Mouse (Mus musculus): ENCODE measurements at regions not wholly inside any gene's neighbourhood (a gene's known extent, or its start where the extent isn't known, plus 50 kb on each side); places are given as distances from the start of the nearest gene placed in this dataset.

DNA sequence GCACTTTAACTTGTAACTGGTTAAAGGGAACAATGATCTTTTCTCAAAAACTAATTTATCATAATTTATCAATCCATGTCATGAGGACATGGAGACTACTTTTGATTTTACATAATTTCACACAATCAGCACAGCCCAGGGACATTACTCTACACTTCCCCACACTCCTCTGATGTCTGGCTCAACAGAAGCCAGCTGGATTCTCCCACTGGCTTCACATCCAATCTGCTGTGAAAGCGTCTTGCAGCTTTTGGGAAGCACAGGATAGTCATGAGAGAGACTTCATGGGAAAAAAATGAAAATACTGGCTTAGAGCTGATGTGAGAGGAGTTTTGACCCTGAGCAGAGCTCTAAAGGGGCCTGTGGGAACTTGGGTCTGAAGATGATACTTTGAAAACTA is 61.7 kb upstream of the Hrasls start:
- DNase-seq (ENCODE audit: low read depth): no peak

DNA sequence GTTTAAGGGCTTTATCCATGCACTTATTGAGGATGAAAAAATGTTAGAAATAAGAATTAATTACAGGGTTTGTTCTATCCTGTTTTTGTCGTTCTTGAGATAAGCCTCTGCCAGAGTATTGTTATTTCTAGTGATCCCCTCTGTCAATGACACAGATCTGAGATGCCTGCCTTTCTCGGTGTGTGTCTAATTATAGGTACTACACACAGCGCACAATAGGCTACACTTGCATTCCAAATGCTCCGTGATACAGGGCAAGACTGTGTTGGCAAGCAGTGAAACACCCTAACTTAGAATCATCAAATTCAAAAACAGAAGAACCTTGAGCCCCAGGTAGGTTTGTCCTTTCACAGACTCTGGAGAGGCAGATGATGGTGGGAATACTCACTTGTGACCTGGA is 90.3 kb upstream of the Hrasls start:
- no peak for DNase-seq (ENCODE audit: low read depth)

DNA sequence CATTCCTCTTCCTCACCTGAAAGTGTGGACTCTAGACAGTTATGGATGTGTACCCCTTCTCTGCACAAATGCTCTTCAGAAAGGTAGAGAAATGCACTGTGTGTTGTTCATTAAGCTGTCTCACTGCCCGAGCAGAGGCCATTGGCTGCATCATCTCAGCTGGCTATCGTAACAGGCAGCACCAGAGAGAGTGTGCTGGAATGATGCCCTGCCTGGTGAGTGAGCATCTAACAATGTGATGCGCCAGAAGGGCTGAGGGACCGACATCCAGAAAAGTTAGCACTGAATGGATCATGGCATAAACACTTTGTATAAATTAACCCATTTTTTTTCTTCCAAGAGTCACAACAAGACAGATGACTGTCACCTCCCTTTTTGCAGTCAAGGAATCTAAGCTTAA is 112.7 kb upstream of the Hrasls start:
- DNase-seq (ENCODE audit: low read depth): peak; percentile 3

DNA sequence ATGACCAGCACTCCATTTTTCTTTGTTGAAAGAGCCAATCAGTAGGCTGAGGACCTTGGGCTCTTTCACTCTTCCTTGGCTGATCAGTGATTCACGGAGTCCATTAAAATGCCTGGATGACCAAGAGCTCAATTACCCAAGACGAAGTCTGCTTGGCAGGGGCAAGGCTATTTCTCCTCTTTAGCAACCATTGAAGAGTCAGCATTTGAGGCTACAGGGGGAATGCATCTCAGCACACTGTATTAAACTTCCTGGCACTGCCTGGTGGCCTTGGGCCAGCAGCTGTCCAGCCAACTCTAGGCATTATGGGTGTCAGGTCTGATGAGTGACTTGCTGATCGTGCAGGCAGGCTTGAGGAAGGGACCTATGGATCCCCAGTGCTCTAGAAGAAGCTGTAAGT is 136.5 kb upstream of the Mb21d2 start:
- DNase-seq (ENCODE audit: low read depth): peak; percentile 9

DNA sequence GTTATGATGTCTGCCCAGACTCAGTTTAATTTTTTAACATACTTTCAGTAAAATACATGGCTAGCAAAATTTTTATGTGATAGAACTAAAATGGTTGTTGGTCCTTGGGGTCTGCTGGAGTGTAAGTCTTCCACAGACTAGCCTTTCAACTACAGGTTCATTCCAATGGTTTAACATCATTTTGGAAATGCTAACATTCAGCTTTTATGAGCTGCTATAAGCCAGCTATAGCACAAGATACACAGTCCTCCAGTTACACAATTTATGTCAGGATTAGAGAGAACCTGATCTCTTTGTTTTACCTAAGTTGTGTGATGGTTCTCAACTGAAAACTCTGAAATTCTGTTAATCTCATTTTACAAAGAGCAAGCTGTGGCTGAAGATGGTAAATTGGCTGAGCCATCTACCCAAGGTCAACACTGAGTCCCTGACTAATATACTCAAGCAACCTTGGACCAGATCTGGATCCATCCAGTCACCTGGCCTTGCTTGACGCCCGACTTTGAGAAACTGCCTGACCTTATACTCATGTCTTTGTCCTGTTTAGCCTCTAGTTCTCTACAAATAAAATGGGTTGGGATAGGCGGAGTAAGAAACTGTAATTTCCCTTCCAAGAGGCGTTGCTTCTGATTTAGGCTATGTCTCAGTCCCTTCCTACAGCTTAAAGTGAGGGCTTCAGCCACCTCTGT is 135.8 kb upstream of the Mb21d2 start:
- no peak for DNase-seq (ENCODE audit: low read depth)

DNA sequence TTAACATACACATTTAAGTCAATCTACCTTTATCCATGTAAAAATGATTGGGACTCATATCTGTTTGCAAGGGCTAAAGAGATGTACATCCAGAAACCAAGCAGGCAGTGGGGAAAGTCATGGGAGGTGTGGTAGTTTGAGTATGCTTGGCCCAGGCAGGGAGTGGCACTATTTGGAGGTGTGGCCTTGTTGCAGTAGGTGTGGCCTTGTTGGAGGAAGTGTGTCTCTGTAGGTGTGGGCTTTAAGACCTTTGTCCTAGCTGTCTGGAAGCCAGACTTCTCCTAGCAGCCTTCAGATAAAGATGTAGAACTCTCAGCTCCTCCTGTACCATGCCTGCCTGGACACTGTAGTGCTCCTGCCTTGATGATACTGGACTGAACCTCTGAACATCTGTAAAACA is 133.9 kb upstream of the Mb21d2 start:
- DNase-seq (ENCODE audit: low read depth): no peak

DNA sequence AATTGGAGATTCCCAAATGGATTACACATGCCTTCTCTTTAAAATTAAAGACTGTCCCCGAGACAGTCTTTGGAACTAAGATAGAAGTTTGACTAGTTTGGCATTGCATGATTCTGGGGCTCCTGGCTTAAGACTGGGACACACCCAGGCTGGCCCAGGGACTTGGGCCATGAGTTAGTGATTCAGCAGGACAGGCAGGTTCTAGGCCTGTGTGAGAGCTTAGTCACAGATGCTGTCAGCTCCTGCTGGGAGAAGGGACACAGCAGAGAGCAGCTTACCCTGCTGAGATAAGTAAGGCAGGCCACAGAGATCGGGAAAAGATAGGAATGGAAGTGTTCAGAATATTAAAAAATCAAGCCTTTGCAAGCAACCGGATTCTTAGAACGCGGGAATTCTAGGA is 127.6 kb upstream of the Mb21d2 start:
- DNase-seq (ENCODE audit: low read depth): peak; percentile 10

DNA sequence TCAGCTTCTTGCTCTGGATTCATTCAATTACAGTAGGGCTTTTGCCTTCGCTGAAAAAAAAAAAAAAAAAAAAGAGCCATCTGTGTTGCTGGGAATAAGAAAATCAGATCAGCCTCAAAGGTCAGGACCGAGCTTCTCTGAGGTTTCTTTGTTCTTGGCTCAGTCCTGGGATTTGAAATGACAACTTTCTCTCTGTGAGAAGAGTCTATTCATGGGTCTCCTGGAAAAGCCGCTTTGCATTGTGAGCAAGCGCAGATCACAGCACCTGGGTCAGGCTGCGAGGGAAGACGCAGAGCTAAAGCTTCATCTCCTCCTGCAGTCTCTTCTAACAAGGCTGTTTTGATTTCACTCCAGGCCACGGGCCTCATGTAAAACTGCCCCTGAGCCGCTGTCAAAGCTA is 125.0 kb upstream of the Mb21d2 start:
- DNase-seq (ENCODE audit: low read depth): no peak

DNA sequence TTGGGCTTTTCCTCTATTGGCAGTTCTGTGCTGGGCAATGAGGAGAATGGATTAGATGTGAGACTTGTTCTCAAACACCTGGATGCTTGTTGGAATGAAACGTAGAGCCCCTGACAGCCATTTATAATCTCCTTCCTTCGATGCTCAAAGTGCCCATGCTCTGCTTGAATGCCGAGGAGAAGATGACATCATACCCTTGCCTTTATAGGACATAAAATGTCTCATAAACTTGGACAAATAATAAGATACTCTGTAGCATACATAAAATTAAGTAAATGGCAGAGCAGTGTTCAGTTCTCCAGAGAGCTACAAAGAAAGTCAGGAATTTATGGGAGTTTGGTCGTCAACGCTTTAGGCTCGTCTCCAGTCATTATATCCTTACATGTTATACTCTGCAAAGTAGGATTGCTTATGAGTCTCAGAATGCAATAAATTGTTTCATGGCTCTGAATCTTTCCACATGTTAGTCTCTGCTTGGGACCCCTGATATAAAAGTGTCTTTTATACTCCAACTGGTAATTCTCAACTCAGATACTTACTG is 117.0 kb upstream of the Mb21d2 start:
- no peak for DNase-seq (ENCODE audit: low read depth)

DNA sequence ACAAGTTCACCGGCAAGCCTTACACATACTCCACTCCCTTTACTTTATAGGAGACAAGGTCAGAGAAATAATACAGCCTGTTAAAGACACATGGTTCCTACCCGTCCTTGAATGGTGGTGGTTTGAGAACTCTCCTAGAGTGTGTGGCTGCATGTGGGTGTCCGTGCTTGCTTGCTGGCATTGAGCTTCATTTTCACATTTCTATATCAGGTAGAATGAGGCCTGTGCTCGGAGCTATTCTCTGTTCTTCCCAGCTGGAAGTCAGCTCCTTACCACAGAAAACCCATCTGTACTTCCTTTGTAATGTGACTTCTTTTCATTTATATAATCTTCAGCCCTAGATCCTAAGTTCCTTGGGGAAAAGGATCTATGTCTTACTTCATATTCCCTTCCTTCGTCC is 106.0 kb upstream of the Mb21d2 start:
- DNase-seq (ENCODE audit: low read depth): no peak

DNA sequence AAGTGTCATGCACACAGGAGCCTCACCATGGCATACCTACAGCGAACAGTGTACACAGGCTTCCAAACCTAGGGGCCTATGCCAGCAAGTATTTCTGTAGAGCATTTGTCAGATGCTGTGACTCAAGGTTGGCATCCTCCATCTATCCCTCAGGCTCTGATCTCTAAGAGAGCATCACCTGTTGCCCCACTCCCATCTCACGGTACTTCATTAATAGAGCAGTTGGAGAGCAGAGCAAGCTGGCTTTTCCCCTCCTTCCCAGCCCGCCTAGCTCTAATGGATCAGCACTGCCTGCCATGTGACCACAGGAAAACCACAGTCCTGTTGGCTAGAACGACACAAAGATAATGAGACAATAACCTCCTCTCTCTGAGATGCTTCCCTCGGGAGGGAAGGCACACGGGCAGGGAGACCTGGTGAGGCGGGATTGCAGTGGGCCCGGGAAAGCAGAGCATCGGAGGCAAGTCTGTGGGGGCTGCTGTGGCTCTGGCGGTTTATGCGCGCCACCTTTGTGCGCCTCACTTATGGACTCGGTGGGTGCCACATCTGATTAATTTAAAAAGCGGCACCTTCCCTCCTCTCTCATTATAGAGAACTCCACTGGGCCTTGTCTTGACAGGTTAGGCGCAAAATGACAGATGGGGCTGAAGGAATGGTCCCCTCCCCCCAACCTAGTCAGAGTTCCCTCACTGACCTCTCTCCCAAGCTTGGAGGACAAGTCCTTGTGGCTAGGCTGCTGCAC is 104.8 kb upstream of the Mb21d2 start:
- DNase-seq (ENCODE audit: low read depth): no peak

DNA sequence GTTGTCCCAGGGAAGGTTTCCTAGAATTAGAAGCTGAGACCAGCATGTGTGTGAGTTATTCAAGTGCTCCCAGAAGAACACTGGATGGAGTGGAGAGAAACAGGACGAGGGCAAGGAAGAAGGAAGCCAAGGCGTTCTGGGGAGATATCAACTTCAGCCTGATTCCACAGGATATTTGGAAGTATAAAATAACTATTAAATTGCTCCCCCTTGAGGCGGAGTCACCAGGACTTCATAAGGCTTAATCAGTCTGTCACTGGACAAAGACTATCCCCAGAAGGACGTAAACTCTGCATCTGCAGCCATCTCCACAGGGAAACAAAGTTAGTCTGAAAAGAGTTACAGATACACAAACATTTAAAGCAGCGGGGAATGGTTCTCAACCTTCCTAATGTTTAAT is 103.9 kb upstream of the Mb21d2 start:
- DNase-seq (ENCODE audit: low read depth): peak; percentile 74

DNA sequence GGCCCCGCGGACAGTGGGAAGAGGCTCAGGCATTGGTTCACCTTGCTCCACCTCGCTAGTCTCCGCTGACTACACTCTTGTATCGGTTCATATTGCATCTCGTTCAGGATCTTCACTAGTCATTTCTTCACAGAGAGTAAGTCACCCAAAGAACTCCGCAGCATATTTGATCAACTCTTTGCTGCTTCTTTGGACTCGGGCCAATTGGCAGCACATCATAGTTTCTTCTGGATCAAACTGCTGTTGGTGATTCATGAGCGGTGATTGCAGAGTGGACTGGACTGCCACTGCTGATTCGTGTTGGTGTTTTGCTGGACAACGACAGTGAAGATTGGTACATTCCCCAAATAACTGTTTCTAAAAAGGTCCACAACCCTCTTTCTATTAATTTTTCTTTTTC is 98.4 kb upstream of the Mb21d2 start:
- peak; percentile 30 for DNase-seq (ENCODE audit: low read depth)

DNA sequence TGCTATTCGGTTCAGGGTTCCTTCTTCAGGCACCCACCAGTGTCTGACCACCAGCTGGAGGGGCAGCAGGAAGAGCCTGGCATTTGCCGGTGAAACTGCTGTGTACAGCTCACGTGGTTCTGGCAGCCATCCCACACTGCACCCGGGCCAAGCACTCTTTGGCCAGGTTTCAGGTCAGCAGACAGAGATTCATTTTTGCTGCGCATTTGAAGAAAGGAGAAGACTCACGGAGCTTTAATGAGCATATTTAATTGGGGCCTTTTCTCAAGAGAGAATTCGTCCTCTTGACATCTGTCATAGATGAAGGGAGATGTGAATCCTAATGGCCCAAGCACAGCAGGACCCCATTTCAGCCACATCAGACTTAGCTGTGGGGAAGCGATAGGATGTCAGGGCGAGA is 71.8 kb upstream of the Mb21d2 start:
- peak; percentile 47 for DNase-seq (ENCODE audit: low read depth)

DNA sequence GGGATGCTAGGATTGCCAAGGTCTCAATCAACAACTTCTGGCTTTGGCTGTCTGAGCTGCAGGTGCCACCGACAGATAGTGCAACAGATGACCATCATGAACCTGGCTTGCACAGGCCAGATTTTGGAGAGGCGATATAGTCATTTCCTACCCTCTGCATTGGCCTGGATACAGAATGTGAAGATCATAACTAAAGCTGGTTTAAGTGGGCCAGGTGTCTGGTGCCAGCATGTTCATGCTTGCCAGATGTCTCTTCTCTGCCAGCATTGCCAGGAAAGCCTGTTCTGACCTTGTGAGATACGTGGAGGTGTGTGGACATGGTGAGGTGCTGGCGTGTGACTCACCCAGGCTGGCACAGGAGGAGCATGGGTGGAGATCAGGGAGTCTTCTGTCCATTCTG is 70.2 kb upstream of the Mb21d2 start:
- no peak for DNase-seq (ENCODE audit: low read depth)

DNA sequence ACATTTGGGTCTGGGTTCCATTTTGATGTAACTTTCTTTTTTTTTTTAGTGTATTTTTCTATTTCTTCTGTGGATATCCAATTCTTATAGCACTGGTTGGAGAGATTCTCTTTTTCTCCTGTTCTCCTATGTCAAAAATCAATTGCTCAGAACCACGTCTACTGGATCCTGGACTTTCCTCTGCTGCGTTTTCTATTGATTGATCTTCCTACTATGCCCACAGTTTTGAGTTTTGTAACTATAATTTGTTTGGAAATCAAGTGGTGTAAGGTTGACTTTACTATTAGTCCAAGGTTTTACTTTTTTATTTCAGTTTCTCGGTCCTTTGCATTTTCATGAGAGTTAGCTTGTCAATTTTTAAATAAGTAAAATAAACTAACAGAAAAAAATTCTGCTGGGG is 67.2 kb upstream of the Mb21d2 start:
- DNase-seq (ENCODE audit: low read depth): no peak

DNA sequence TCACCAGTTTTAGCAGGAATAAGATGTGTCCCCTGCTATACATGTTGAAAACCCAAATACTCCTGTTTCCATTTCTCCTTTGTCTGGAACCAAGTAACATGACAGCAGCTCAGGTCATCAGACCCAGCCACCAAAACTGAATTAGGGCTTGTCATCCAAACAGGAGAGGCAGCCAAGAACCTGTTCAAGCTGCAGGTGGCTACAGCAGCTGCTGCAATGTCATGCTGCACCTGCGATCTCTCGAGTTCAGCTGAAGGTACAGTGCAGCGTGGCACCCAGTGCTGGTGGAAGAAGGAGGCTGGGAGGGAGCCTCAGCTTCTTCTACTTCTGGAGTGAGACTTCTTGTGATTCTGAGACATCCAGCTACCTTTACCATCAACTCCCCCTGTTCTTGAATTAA is 61.2 kb upstream of the Mb21d2 start:
- DNase-seq (ENCODE audit: low read depth): no peak

DNA sequence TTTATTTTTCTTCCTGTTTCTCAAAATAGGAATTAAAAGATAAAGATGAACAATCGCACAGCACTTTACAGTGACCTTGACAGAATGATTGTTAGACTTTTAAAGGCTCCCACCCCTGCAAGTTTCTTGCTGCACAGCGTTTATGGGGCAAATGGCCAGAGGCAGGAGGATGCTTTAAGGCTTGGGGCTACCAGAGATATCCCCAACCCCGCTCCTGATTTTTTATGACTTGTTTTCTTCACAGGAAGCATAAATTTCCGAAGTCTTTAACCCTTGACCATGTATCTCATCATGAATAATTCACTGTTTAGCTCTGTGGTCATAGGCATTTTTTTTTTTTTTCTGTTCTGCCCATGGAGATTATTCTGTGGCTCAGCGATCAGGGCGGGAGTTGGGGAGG is 55.5 kb upstream of the Mb21d2 start:
- DNase-seq (ENCODE audit: low read depth): no peak

DNA sequence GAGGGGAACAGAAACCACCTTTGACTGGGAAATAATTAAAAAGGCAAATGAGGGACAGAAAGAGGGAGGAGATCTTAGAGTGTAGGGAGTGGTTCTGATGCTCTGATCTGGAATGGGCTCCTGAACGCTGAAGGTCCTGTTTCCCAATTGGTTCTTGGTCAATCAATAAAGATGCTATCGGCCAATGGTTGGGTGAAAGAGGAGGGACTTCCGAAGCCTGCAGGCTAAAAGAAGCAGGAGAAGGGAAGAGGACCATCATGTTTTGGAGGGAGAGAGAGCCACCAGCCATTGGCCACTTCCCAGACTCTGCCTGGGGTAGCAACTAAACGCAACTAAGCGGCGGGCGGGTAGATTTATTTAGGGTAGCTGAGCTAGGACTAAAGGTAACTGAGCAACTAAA is 53.4 kb upstream of the Mb21d2 start:
- DNase-seq (ENCODE audit: low read depth): no peak
